Mouse (Mus musculus) neural tube, embryonic 14.5 days (tissue): Measurements from ENCODE around the gene Stard3. TPM values are rescaled to one million over a fixed set of nuclear protein-coding genes. Genes with fewer than 3 reads are reported as not detected.

Experiments used
- ATAC-seq: fragments of 200-750 bp; cut with Nextera tagmentation; 2 replicates; pipeline ENCODE4 v1.8.0; 2017; ENCODE audit warnings: low read depth, mild to moderate bottlenecking, moderate TSS enrichment, moderate library complexity
- H3K27ac ChIP-seq: fragments of 300-500 bp; sonication (generic); 2 replicates; pipeline ENCODE4 v1.5.1; 2014; ENCODE audit warnings: low read depth, mild to moderate bottlenecking, control low read depth, low read length, moderate library complexity, mixed read lengths
- H3K27me3 ChIP-seq: fragments of 300-500 bp; sonication (generic); 2 replicates; pipeline ENCODE4 v1.6.1; 2014; ENCODE audit warnings: low read length; ENCODE audit not compliant: control insufficient read depth, insufficient read depth
- H3K36me3 ChIP-seq: fragments of 300-500 bp; sonication (generic); 2 replicates; pipeline ENCODE4 v1.6.1; 2014; ENCODE audit warnings: low read length, mixed read lengths; ENCODE audit not compliant: control insufficient read depth, insufficient read depth
- H3K4me1 ChIP-seq: fragments of 300-500 bp; sonication (generic); 2 replicates; pipeline ENCODE4 v1.6.1; 2014; ENCODE audit warnings: low read length; ENCODE audit not compliant: control insufficient read depth, insufficient read depth
- H3K4me2 ChIP-seq: fragments of 300-500 bp; sonication (generic); 2 replicates; pipeline ENCODE4 v1.6.1; 2014; ENCODE audit warnings: mild to moderate bottlenecking, low read depth, low read length, control low read depth
- H3K4me3 ChIP-seq: fragments of 300-500 bp; sonication (generic); 2 replicates; pipeline ENCODE4 v1.5.1; 2014; ENCODE audit warnings: low read depth, low read length, control low read depth, mixed read lengths
- H3K9ac ChIP-seq: fragments of 300-500 bp; sonication (generic); replicated peaks from 2 replicates; pipeline ENCODE4 v1.6.1; 2014; ENCODE audit warnings: low read depth, mild to moderate bottlenecking, control low read depth, low read length, mixed read lengths
- H3K9me3 ChIP-seq: fragments of 300-500 bp; sonication (generic); 2 replicates; pipeline ENCODE4 v1.6.1; 2016; ENCODE audit warnings: low read length; ENCODE audit not compliant: control insufficient read depth
- WGBS: fragments of 180-500 bp; shearing (Covaris S2); extraction: QIAGEN DNeasy Blood & Tissue Kit; methylation state at CpG from one replicate; pipeline ENCODE4 v1.1.7; 2014; 5-methylcytosine and 5-hydroxymethylcytosine counted together
- polyA plus RNA-seq: library from polyadenylated mRNA; unstranded; fragments of >200 nt; fragmentation: Nextera tagmentation; extraction: Ambion mirVana; gene quantifications from 2 replicates; pipeline ENCODE4 v1.2.1, GENCODE M21; 2014

Stard3 gene
- polyA plus RNA-seq, 1 experiment from 2014 or later, result 28.0 TPM

DNA sequence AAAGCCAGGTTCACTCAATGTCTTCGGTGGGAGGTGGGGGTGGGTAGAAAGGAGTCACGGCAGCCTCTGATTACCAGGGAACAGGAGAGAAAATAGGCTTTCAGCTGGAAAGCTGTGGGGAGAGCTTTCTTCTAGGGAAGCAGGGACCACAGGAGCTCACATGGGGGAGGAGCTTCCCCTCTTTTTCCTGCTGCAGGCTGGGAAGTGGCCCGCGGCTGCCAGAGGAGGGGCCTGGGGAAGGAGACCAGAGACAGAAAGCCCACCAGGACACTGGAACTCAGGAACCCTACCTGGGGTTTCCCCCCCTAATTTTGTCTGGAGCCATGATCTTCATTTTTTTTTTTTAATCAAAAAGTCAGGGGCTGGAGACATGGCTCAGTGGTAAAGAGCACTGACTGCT lies 17.6 kb upstream of the Stard3 start:
- Histone ChIP-seq H3K9me3 (no peaks in the 10 kb centered on the region), H3K4me3 (no peak overlapping the region), H3K36me3 (no peaks in the 10 kb centered on the region), H3K4me1 (peaks cover 21% of the 10 kb centered on the region), H3K4me2 (no peak overlapping the region), H3K27ac (no peak overlapping the region), H3K27me3 (peaks cover 29% of the 10 kb centered on the region), H3K9ac (no peak overlapping the region)
- 3% methylated on average over 3 of the region's 4 CpGs for WGBS
- ATAC-seq, result no peak

- H3K4me2 ChIP-seq, result no peak overlapping the region
- peaks cover 30% of the 10 kb centered on the region for H3K27me3 ChIP-seq
- WGBS, result 52% methylated on average over 4 of the region's 4 CpGs
- ATAC-seq, result no peak
- no peaks in the 10 kb centered on the region for H3K9me3 ChIP-seq
- H3K27ac ChIP-seq, result no peak overlapping the region
- peaks cover 21% of the 10 kb centered on the region for H3K4me1 ChIP-seq
- H3K9ac ChIP-seq, result no peak overlapping the region
- no peak overlapping the region for H3K4me3 ChIP-seq
- H3K36me3 ChIP-seq, result no peaks in the 10 kb centered on the region
These were observed 17.0 kb upstream of the Stard3 start for GRCm38 (mm10) chr11:98341174-98341573.

DNA sequence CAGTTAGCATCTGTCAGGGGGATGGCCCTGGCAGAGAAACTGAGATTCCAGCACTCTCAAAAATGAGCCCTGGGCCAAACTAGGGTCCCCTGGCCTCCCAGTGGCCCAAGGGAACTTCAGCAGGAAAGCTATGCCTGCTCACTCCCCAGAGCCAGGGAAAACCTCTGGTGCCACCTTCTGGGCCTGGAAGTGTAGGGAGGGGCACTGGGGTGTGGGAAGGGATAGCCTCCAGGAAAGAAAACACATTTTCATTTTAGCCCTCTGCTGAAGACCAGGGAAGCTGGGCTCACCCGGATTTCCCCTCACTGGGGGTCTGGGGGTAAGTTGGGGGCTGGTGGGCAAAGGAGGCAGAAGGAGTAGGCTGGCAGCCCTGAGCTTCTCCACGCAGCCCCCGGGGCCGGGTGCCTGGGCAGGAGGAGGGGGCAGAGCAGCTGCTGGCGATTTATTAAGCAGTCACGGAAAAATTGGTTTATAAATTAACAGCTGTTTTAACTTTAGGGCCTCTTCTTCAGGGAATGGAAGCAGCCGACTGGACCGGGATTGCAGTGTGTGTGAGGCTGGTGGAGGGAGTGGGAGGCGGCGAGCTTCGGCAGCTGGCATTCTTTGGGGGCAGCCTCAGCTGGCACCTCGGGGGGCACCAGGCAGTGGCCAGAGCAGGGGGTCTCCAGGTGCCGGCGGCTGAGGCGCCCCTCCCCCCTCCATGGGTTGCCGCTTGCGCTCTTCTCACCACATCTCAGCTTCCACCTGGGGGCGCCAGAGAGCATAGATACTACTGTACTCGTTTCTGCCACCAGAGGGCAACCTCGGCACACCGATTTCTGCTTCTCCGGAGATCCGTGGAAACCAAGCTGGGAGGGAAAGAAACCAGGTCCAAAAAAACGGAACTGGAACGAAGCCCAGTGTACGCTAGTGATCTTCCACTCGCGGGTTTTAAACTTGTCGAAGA lies 15.9 kb upstream of the Stard3 start:
- Histone ChIP-seq H3K4me3 (peak overlapping the region; percentile 10; the same call in 1 of the 2 replicates), H3K4me2 (peak overlapping the region; percentile 39), H3K4me1 (peaks cover 21% of the 10 kb centered on the region), H3K27me3 (peaks cover 29% of the 10 kb centered on the region), H3K27ac (peak overlapping the region; percentile 39; the same call in 1 of the 2 replicates), H3K9ac (no peak overlapping the region), H3K36me3 (no peaks in the 10 kb centered on the region), H3K9me3 (no peaks in the 10 kb centered on the region)
- 2% methylated on average over 29 of the region's 29 CpGs for WGBS
- 0 out of 2 replicates have a peak, but pooled peaks have one; percentile 44 for ATAC-seq

DNA sequence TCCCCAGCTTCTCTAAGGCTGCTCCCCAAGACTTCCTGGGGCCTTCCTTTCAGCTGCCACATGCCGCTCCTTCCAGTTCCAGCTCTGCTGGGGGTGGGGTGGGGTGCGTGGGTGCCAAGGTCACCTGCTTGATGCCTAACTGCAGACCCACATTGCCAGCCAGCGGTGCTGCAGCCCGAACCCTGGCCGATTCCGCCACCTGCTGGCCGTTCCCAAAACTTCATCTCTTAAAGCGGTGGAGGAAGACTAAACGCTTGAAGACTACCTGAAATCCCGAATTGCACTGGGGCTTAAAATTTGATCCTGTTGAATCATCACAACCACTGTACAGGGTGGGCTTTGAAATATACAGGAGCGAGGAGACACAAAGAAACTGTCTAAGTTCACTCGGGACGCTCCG lies 12.9 kb upstream of the Stard3 start:
- Histone ChIP-seq H3K9ac (no peak overlapping the region), H3K9me3 (no peaks in the 10 kb centered on the region), H3K4me2 (no peak overlapping the region; the same call in 1 of the 2 replicates), H3K36me3 (no peaks in the 10 kb centered on the region), H3K4me1 (peaks cover 16% of the 10 kb centered on the region), H3K27ac (no peak overlapping the region), H3K27me3 (peaks cover 32% of the 10 kb centered on the region), H3K4me3 (no peak overlapping the region)
- no peak for ATAC-seq
- WGBS, result 1% methylated on average over 14 of the region's 14 CpGs

DNA sequence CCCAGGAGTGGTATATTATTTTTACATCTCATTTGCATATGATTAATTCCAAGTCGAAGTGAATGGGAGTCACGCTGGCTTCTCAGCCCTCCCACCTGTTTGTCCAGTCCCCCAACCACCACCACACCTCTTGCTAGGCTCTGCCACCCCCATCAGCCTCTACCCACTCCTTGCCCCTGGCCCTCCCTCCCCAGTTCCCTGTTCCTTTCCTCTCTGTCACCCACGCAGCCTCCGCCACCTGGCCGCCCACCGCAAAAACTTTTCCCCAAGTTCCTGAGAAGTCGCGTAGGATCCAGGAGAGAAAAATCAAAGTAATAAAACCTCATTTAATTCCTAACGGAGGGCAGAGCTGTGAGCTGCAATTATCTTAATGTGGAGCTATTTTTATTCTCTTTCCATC lies 12.0 kb upstream of the Stard3 start:
- no peak overlapping the region for H3K9ac ChIP-seq
- H3K4me3 ChIP-seq, result no peak overlapping the region
- H3K27ac ChIP-seq, result no peak overlapping the region
- no peaks in the 10 kb centered on the region for H3K9me3 ChIP-seq
- WGBS, result 11% methylated on average over 9 of the region's 9 CpGs
- ATAC-seq, result no peak
- H3K36me3 ChIP-seq, result no peaks in the 10 kb centered on the region
- H3K4me2 ChIP-seq, result no peak overlapping the region
- peaks cover 16% of the 10 kb centered on the region for H3K4me1 ChIP-seq
- H3K27me3 ChIP-seq, result peaks cover 39% of the 10 kb centered on the region

DNA sequence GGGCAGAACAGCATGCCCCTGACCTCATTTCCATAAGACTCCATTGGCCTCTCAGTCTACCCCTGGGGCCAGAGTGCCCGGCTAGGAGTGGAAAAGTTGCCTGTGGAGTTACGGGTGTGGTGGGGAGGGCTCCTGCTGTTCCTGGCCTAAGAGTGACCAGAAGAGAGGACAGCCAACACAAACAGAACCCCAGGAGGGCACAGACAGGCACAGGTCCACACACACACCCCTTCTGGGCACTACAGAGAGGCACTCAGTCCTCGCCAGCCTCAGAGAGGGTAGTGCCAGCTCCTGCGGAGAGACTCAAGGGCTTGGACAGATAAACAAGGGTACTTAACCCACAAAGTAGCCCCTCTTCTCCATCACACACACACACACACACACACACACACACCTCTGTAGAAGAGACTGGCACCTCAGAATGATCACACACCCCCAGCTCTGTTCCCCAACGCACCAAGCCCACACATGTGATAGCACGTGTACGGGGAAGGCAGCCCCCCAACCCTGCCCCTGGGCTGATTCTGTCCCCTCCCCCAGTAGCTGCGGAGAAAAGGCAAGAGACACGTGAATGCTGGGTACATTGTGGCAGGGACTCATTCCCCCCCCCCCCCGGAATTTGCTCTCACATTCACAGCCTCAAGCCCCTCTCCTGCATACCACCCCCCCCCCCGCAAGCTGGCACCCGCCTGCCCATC lies 10.6 kb upstream of the Stard3 start:
- Histone ChIP-seq H3K36me3 (no peaks in the 10 kb centered on the region), H3K9me3 (no peaks in the 10 kb centered on the region), H3K9ac (no peak overlapping the region), H3K27me3 (peaks cover 50% of the 10 kb centered on the region), H3K4me3 (no peak overlapping the region), H3K4me2 (peak overlapping the region; percentile 89; the same call in 1 of the 2 replicates), H3K4me1 (peaks cover 11% of the 10 kb centered on the region), H3K27ac (no peak overlapping the region)
- ATAC-seq, result no peak
- 2% methylated on average over 9 of the region's 12 CpGs for WGBS

- peak; percentile 69 for ATAC-seq
- peaks cover 11% of the 10 kb centered on the region for H3K4me1 ChIP-seq
- peak within 1 kb of the TSS; percentile 42 for H3K9ac ChIP-seq
- peak within 1 kb of the TSS; percentile 42 for H3K4me3 ChIP-seq
- H3K36me3 ChIP-seq, result no peaks in the 10 kb centered on the region
- H3K9me3 ChIP-seq, result no peaks in the 10 kb centered on the region
- peak within 1 kb of the TSS; percentile 89 for H3K4me2 ChIP-seq
- no peak within 1 kb of the TSS for H3K27ac ChIP-seq
- WGBS, result 1% methylated on average over 52 of the region's 55 CpGs
- H3K27me3 ChIP-seq, result peaks cover 51% of the 10 kb centered on the region
These were observed 9.8 kb upstream of the Stard3 start, which contains the start of gene Ppp1r1b for GRCm38 (mm10) chr11:98348083-98348961. Ppp1r1b (plus strand) TSS chr11:98348404.

DNA sequence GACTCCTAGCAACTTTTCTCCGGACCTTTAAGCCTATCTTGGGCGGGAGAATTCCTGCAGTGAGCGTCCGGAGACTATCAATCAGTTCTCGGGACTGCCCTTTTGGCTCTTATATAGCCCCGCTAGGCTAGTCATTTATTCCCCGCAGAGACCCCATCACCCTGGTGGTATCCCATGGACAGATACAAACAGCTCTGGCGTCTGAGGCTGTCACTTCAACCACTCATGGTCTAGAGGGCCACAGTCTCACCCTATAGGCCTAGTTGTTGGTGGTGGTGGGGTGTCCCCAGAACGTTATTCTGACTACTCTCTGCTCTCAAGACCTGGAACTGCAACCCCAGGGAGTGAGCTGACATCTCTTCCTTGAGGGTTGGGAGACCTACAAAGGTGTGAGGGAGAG lies 8.9 kb upstream of the Stard3 start:
- no peak for ATAC-seq
- no peaks in the 10 kb centered on the region for H3K36me3 ChIP-seq
- no peak overlapping the region for H3K9ac ChIP-seq
- WGBS, result 2% methylated on average over 9 of the region's 9 CpGs
- peaks cover 11% of the 10 kb centered on the region for H3K4me1 ChIP-seq
- H3K4me3 ChIP-seq, result peak overlapping the region; percentile 42
- H3K27me3 ChIP-seq, result peaks cover 54% of the 10 kb centered on the region
- H3K4me2 ChIP-seq, result no peak overlapping the region
- H3K27ac ChIP-seq, result no peak overlapping the region
- H3K9me3 ChIP-seq, result no peaks in the 10 kb centered on the region
